ENCODE assay signal across 14 mouse cellular contexts in the genomic region with DNA sequence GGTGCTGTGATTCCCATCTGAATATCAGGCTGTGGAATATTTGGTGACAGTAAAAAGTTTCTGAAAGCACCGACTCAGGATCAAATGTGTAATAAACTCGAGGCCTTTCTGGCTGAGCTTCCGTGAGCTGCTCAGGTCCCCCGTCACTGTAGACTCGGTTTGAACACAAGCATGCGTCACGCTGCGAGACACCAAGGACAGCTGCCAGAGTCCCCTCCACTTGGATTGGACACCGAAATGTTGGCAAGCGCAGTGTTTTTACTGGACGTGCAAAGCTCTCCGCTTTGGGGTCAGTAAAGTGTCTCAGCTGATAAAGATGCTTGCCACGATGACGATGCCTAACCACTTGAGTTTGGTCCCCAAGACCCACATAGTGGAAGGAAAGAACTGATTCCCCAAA. TPM values are rescaled to one million over a fixed set of nuclear protein-coding genes. Genes with fewer than 3 reads are reported as not detected.
DNase-seq lines count a peak whose midpoint lies in the region; ATAC-seq and TF ChIP-seq lines count a peak whose summit lies in the region.
"Had no signal": no experiment of that assay in that cellular context is flagged by ENCODE, and none has a peak within 500 bp of the region (broad histone marks: within the 10 kb centered on the region; RNA-seq: fewer than 3 reads in every experiment).

No protein-coding gene starts in this region.

- no peak for ATAC-seq in lung, embryonic 14.5 days (ENCODE audit: insufficient read depth)
- ATAC-seq in lung, postnatal 0 days: no peak
- ATAC-seq: hindbrain, embryonic 16.5 days had no signal

- 80% methylated on average over 14 of the region's 14 CpGs for WGBS in lung, embryonic 14.5 days
- WGBS in lung, postnatal 0 days: 75% methylated on average over 14 of the region's 14 CpGs
- 75% methylated on average over 14 of the region's 14 CpGs for WGBS in lung, adult 2 months

- no peak for TF ChIP-seq EP300 in lung, postnatal 0 days (IDR thresholded peaks at IDR 0.05)

- H3K4me2 ChIP-seq in lung, embryonic 14.5 days: no peak overlapping the region
- H3K4me2 ChIP-seq in lung, postnatal 0 days (replicated peaks; ENCODE audit: low read depth, low read length): no peak overlapping the region
- H3K4me2 ChIP-seq: forebrain, embryonic 12.5 days; liver, embryonic 11.5 days had no signal

- no peak for TF ChIP-seq POLR2A in lung, adult 2 months (IDR thresholded peaks at IDR 0.05; ENCODE audit: borderline replicate concordance, extremely low read depth, low read depth, low read length)

- H3K4me3 ChIP-seq in lung, embryonic 14.5 days (ENCODE audit: low read depth, low read length): no peak overlapping the region
- no peak overlapping the region for H3K4me3 ChIP-seq in lung, postnatal 0 days (ENCODE audit: low read depth, low read length)
- H3K4me3 ChIP-seq in lung, adult 2 months (replicated peaks; ENCODE audit: extremely low read depth, low read depth, low read length): no peak overlapping the region
- H3K4me3 ChIP-seq: forebrain, embryonic 12.5 days had no signal

- H3K9me3 ChIP-seq in lung, embryonic 14.5 days (ENCODE audit: low read depth, low read length): no peaks in the 10 kb centered on the region
- no peaks in the 10 kb centered on the region for H3K9me3 ChIP-seq in lung, postnatal 0 days (ENCODE audit: low read length)
- H3K9me3 ChIP-seq: forebrain, embryonic 12.5 days; G1E had no signal

- intact Hi-C loops in gastrocnemius, postnatal 14 days (cut with DNase I; ENCODE audit: low total_unique reads): no loop called here

- H3K27me3 ChIP-seq in lung, embryonic 14.5 days (ENCODE audit: insufficient read depth, low read length): no peaks in the 10 kb centered on the region
- no peaks in the 10 kb centered on the region for H3K27me3 ChIP-seq in lung, postnatal 0 days (replicated peaks; ENCODE audit: insufficient read depth, low read length)
- H3K27me3 ChIP-seq: forebrain, embryonic 12.5 days had no signal

- no peaks in the 10 kb centered on the region for H3K36me3 ChIP-seq in lung, embryonic 14.5 days (ENCODE audit: insufficient read depth)
- no peaks in the 10 kb centered on the region for H3K36me3 ChIP-seq in lung, postnatal 0 days (ENCODE audit: insufficient read depth, low read length)
- H3K36me3 ChIP-seq: forebrain, embryonic 12.5 days; G1E had no signal

- DNase-seq in lung, embryonic 14.5 days: no peak
- DNase-seq in lung, postnatal 0 days (ENCODE audit: low spot score): no peak
- DNase-seq in adrenal gland, postnatal 36 days: peak; percentile 75 to 84
- DNase-seq in heart, postnatal 4 days: peak; percentile 74
- DNase-seq in T-cell, adult 2 months (ENCODE audit: low spot score): no peak
- DNase-seq in lung, adult 2 months: no peak
- no peak for DNase-seq in gastrocnemius, postnatal 14 days

- TF ChIP-seq CTCF in lung, embryonic 14.5 days (IDR thresholded peaks at IDR 0.05; ENCODE audit: low read depth): no peak
- no peak for TF ChIP-seq CTCF in lung, postnatal 0 days (IDR thresholded peaks at IDR 0.05)
- no peak for TF ChIP-seq CTCF in lung, adult 2 months (IDR thresholded peaks at IDR 0.05; ENCODE audit: insufficient read depth, low read length)

- H3K27ac ChIP-seq in lung, embryonic 14.5 days (ENCODE audit: low read depth): peak overlapping the region; percentile 5; the same call in 1 of the 2 replicates
- no peak overlapping the region for H3K27ac ChIP-seq in lung, postnatal 0 days (ENCODE audit: low read length)
- H3K27ac ChIP-seq: forebrain, embryonic 12.5 days had no signal

- H3K9ac ChIP-seq in lung, embryonic 14.5 days: no peak overlapping the region
- H3K9ac ChIP-seq in lung, postnatal 0 days (replicated peaks; ENCODE audit: low read depth): no peak overlapping the region
- H3K9ac ChIP-seq: forebrain, embryonic 12.5 days had no signal

- H3K4me1 ChIP-seq in lung, embryonic 14.5 days (ENCODE audit: insufficient read depth): no peaks in the 10 kb centered on the region
- no peaks in the 10 kb centered on the region for H3K4me1 ChIP-seq in lung, postnatal 0 days (ENCODE audit: insufficient read depth, low read depth, low read length)
- H3K4me1 ChIP-seq in lung, adult 2 months (ENCODE audit: control insufficient read depth, insufficient read depth, low read length): peaks cover 5% of the 10 kb centered on the region
- H3K4me1 ChIP-seq: forebrain, embryonic 12.5 days had no signal

RNA-seq across cellular contexts. Expression of gene Dgke, which starts 2.0 kb away (rescaled TPM):
- 5.5 and 5.8 TPM in 2 replicates for polyA plus RNA-seq in lung, embryonic 14.5 days (2014; fragmentation: Nextera tagmentation; extraction: Ambion mirVana)
- polyA plus RNA-seq in lung, postnatal 0 days (2015; fragmentation: Nextera tagmentation; extraction: Ambion mirVana): 3.4 and 3.6 TPM in 2 replicates
- total RNA-seq in adrenal gland, postnatal 36 days (2021): 10 to 100 TPM; 12.1 to 17.3 TPM
- 10 to 100 TPM; 12.4 to 13.6 TPM for total RNA-seq in heart, postnatal 4 days (2021)
- 8.2 and 9.4 TPM in 2 replicates for polyA plus RNA-seq in lung, adult 2 months (2012; rRNA removed)
- total RNA-seq in gastrocnemius, postnatal 14 days (2021): 1 to 10 TPM; 3.9 to 4.3 TPM

RNA-seq across cellular contexts. Expression of gene Gm525, which starts 5.0 kb away (rescaled TPM):
- 0.38 TPM in 1 of 2 replicates, not detected in the other for polyA plus RNA-seq in lung, embryonic 14.5 days (2014; fragmentation: Nextera tagmentation; extraction: Ambion mirVana)
- polyA plus RNA-seq in lung, postnatal 0 days (2015; fragmentation: Nextera tagmentation; extraction: Ambion mirVana): 0.25 and 0.27 TPM in 2 replicates
- not detected for total RNA-seq in adrenal gland, postnatal 36 days (2021)
- total RNA-seq in heart, postnatal 4 days (2021): not detected
- 0.76 and 1.0 TPM in 2 replicates for polyA plus RNA-seq in lung, adult 2 months (2012; rRNA removed)
- total RNA-seq in gastrocnemius, postnatal 14 days (2021): not detected
- total RNA-seq: G1E; gastrocnemius, adult 8-10 months had no signal
- polyA plus RNA-seq: embryonic facial prominence, embryonic 11.5 days; forebrain, embryonic 12.5 days; G1E; hindbrain, embryonic 16.5 days; liver, embryonic 11.5 days; small intestine, adult 2 months had no signal

Comparison
In these comparisons a context has a peak if more than half of its experiments do, and no peak if none do; other contexts are left out.
1. DNase-seq: peak in adrenal gland, postnatal 36 days (2 of 2) and heart, postnatal 4 days (single experiment); none in lung, embryonic 14.5 days (single experiment), lung, postnatal 0 days (single experiment), T-cell, adult 2 months (single experiment), lung, adult 2 months (single experiment) and gastrocnemius, postnatal 14 days (single experiment).